Mouse (Mus musculus) adrenal gland, adult 2 months (tissue): ENCODE measurements at regions not wholly inside any gene's neighbourhood (a gene's known extent, or its start where the extent isn't known, plus 50 kb on each side); places are given as distances from the start of the nearest gene placed in this dataset.

ENCODE experiments used
- DNase-seq: peaks from one replicate; pipeline ENCODE4 v3.0.0; 2021

DNA sequence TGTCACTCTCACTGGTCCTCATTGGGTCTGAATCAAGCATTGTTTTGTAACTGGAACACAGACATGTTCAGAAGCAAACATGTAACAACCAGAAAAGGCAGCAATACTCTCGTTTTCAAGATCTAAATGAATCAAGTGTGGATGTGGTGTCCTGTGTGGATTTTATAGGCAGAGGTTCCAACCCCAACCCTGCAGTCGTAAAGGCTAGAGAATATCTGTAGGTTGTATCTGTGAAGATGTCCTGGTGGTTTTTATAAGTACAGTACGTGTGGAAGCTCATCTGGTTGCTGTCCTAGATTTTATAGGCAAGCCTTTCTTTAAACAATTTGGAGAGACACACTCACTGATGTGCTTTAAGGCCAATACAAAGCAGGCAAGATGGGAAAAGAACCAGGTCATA, 518.8 kb upstream of the Atp11b start:
- DNase-seq, result no peak

DNA sequence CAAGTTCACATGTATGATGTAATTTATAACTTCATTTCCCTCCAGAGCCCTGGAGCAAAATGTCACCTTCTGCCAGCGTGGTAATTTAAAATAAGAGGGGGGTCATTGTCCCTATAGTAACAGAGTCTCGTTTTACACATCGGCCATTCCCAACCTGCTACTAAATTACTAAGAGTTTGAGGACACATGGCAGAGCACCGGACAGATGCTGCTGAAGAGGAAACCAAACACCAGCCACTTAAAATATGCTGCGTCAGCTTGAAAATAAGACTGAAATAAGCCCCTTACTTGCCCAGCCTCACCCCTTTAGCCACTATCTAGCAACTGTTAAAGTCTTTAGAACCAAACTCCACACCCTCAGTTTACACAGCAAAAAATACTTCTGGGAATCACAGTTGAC, 518.1 kb upstream of the Atp11b start:
- DNase-seq, result no peak

GRCm38 (mm10) chr3:35237342-35237741, 516.6 kb upstream of the Atp11b start:
- no peak for DNase-seq

DNA sequence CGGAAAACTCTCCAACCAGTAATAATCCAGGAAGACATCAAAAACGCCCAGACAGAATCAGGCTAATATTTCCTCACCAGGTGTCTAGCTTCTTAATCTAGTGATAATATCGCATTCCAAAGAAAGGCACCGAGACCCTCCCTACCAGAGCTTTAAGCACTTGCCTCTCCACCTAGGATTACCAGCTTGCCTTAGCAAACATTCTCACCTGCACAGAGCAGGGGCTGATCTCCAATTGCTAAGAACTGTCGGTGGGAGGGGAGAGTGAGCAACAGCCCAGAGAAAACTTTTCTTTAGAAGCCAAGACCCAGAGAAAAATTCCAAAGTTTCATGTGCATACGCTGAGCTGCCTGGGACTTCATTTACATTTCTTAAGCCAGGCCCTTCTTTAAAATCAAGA, 511.6 kb upstream of the Atp11b start:
- no peak for DNase-seq

DNA sequence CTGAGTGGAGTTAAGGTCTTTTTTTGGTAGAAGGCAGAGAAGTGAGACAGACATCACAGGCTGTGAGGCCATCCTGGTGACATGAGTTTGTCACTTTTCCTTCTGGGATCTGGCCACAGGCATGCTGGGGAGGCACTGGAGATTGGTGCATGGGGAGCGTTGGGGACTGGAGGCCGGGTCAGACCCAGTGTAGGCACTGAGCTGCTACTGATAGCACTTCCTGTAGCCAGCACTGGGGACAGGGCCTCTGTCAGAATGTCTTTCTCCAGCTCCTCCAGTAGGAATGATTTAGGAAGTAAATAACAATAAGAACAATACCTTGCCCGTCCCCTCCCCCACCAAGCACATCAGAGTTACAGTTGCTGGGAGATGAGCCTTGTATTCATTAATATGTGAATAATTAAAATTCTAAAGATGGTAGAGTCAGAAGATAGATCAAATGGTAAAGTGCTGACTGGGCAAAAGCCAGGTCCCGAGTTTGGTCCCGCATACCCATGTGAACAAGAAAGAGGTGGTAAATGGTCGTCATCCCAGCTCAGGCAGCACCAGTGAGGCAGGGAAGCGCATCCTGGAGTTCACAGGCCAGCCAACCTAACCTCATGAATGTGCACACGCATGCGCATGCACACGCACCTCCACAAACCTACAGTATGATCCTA, 510.9 kb upstream of the Atp11b start:
- no peak for DNase-seq

DNA sequence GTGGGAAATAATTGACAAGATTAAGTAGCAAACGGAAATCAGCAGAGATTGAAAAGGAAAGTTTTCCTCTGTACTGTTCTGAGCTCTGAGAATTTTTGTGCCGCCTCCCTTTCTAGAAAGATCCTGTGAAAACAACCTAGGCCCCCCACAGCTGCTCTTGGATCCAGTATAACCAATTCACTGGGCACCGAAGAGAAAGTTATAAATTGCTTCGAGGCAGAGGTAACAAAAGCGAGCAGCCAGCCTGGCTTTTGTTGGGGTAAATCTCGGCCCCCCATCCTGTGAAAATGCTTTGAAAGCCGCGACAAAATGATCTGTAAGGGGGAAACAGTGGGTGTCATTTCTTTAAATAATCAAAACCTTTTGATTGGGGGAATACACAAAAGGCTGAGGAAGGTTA, 508.9 kb upstream of the Atp11b start:
- DNase-seq, result no peak

- DNase-seq, result no peak
These were observed 507.8 kb upstream of the Atp11b start for GRCm38 (mm10) chr3:35245946-35246665.

DNA sequence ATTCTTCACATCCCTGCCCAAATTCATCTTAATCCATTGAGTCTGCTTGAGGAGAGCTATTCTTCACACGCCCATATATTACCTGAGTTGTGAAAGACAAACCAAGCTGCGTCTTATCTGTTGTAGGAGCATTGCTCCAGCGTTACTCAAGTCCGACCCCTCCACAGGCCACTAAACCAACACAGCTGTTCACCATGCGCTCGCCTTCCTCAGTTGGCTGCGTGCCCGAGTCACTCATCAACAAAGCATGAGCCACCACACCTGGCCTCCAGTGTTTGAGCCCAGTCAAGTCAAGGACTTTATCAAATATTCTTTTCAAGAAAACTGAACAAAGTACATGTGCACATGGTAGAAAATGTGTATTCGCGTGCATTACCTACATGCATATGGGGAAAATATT, 504.7 kb upstream of the Atp11b start:
- no peak for DNase-seq

DNA sequence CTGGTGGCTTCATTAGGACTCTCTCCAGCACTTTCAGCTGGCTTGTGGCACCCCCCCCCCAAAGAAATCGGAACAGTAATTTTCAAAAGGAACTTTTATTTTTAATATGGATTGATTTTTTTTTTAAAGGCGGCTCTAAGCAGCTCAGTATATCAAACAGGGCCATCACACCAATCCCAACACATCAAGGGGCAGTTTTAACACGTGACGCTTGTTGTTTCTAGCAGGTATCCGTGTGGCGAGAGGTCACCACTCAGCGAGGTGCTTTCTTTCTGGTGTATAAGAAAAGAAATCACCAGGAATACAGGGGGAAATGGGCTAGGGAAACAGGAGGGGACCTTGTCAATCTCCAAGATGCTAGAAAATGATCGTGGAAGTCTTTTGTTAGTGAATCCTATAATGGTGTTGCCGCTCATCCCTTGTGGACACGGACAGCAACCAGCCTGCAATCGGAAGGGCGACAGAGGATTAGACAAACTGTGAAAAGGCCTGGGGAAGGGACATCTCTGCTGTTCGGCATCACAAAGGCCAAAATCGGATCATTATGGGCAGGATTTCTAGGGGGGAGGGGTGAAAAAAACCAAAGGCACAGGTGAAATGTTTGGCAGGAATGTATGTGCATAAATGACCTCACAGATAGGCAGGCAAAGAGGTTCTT, 503.7 kb upstream of the Atp11b start:
- no peak for DNase-seq

DNA sequence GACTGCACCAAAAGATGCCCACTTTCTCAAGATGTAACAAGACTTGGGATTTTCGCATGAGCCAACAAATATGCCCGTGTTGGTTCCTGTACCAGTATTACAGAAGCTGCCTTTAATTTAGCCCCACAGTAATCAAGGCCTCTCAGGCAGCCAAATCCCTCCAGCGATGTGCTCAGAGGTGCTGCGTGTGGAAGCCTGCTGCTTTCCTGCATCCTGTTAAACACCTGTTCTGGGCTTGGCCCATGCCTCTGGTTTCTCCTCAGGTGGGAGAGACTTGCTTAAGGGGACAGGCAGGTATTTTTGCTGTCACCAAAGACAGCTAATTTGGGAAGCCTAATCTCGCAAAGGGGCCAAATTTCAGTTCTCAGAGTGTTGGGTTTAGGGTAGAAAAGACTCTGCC, 500.0 kb upstream of the Atp11b start:
- no peak for DNase-seq

DNA sequence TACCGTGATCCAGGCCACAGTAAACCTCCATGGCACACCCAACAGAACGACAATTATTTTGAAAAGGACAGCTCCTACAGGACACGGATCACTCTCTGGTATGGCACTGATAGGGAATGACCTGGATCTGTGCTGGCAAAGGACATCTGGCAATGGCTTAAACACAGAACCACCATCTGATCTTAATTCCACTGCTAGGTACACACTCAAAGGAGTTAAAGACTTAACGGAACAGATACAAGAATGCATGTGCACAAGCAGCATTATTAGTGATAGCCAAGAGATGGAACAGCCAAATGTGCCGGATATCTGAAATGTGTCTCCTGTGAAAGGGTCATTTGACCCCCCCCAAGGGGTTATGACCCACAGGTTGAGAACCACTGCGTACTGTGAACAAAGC, 493.0 kb upstream of the Atp11b start:
- DNase-seq, result no peak

DNA sequence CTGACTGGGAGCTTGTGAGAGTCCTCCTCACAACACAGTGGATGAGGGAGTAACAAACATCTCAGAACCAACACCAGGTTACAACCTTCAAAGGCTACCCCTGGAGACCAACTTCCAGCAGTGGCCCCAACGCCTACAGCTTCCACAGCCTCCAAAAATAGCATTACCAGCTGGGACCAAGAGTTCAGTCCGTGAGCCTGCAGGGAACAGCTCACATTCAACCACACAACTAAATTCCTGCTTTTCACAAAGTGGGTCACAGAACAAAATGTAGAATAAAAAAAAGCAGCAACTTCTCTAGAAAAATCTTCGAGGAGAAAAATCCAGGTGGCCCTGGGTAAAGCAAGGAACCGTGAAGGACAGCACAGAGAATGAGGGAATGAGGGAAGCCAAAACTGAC, 485.0 kb upstream of the Atp11b start:
- DNase-seq, result no peak

- no peak for DNase-seq
These were observed 483.7 kb upstream of the Atp11b start for GRCm38 (mm10) chr3:35269977-35270880.

GRCm38 (mm10) chr3:35273546-35273945, 480.4 kb upstream of the Atp11b start:
- no peak for DNase-seq

DNA sequence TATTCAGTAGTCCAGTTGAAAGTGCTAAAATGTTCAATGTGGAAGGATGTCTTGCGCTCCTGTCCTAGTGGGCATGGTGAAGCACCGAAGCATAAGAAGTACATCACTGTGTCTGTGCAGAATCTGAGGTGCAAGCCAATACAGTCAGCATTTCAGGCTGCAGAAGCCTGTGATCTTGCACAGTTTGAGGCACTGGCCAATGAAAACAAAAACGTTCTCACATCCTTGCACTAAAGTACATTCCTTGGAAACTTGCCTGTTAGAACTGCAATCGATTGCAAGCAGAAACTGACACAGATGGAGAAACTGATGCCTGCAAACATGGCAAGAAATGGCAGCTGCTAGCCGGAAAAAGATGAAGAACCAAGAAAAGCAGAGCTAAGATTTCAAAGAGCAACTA, 472.9 kb upstream of the Atp11b start:
- no peak for DNase-seq

DNA sequence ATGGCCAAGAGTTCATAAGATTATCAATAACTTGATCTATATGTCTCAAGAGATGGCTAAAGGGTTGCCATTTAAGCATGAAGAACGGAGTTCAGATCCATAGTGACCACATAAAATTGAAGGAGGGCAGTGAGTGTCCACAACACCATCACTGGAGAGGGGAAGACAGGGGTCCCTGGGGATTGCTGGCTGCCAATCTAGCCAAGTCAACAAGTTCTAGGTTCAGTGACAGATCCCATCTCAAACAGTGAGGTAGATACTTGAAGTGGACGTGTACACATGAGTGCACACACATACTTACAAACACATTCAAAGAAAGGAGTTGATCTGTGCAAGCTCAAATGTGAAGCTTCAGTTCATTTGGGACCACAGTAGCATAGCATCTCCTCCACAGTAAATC, 471.8 kb upstream of the Atp11b start:
- DNase-seq, result no peak

DNA sequence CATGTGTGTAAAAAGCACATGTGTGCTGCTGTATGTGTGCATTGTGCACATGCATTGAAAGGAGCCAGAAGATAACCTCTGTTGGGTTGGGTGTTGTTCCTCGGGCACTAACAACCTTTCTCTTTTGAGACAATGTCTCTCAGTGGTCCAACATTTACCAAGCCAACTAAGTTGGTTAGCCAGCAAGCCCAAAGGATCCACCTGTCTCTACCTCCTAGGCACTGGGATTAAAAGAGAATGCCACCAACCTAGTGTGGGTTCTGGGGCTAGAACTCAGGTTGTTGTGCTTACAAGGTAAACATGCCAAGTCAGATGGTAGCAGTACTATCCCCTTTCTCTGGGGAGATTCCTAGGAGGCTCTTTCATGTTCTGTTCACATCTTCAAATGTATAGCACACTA, 459.1 kb upstream of the Atp11b start:
- no peak for DNase-seq

DNA sequence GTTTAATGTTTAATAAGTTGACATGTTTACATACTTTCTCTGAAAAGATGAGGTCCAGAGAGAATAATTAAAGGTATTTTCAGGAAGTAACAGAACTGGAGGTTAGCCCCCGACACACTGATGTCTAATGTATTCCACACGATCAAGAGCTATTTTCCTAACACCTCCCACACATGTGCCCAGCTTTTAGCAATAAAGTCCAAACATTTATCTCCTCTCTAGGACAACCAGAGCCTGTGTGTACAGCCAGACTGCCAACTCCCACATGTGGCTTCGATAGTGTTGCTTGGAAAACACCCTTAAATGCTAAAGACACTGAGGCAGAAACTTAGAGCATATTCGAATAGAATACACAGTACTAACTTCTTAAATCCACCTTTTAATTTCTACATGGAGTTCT, 458.2 kb upstream of the Atp11b start:
- no peak for DNase-seq

DNA sequence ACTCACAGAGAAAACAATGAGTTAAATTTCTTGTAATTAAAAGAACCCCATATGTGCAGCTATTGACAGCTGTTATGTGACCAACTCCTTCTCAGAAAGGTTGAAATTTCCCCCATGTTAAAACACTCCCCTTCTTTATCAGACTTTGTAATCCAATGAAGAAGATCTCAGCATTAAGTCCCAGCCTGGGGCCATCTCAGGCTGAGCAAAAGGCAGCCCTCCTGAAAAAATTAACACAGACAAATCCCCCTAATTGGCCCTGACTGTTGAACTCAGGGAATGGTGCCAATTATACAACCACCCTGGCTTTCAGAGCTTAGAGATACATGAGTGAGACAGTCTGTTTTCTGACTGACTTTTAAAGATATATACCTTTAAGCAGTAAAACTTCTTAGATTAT, 454.9 kb upstream of the Atp11b start:
- DNase-seq, result no peak

DNA sequence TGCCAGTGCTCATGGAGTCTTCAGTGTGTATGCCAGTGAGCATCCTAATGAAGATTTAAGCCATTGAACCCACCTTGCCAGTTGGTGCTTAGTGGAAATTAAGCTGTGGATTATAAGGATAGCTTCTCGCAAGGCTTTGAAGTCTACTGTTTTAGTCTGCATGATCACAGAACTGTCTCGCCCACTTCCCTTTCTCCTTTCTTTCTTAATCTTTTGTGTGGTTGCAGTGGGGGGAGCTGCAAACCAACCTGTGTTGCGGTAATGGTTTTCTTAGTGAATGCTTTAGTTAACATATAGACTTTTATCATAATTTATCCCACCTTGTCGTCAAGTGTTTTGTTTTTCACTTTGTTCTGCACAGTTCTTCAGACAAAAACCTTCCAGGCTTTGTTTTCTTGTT, 447.9 kb upstream of the Atp11b start:
- DNase-seq, result no peak

GRCm38 (mm10) chr3:35314177-35314576, 439.7 kb upstream of the Atp11b start:
- DNase-seq, result no peak

- no peak for DNase-seq
These were observed 438.7 kb upstream of the Atp11b start for GRCm38 (mm10) chr3:35315162-35315561.

- no peak for DNase-seq
These were observed 435.6 kb upstream of the Atp11b start for GRCm38 (mm10) chr3:35318348-35318747.
